Mouse (Mus musculus): ENCODE data around the gene Tnni3k. TPM values are rescaled to one million over a fixed set of nuclear protein-coding genes. Genes with fewer than 3 reads are reported as not detected.

The Tnni3k gene
- polyA plus RNA-seq, 1 experiment from 2014 or later: 0.09 TPM

- Histone ChIP-seq H3K27ac (no peak overlapping the region), H3K4me2 (replicated peaks) (no peak overlapping the region), H3K9me3 (no peaks in the 10 kb centered on the region), H3K9ac (no peak overlapping the region), H3K4me1 (no peaks in the 10 kb centered on the region), H3K27me3 (no peaks in the 10 kb centered on the region), H3K36me3 (no peaks in the 10 kb centered on the region), H3K4me3 (no peak overlapping the region)
- WGBS: 41% methylated on average over 2 of the region's 2 CpGs
- no peak for ATAC-seq (ENCODE audit: insufficient number of reproducible peaks, insufficient read depth, low FRiP score, low TSS enrichment)
These were observed 175.7 kb downstream of the Tnni3k start for GRCm38 (mm10) chr3:154879515-154879914.

GRCm38 (mm10) chr3:154879080-154879479, 176.1 kb downstream of the Tnni3k start:
- no peaks in the 10 kb centered on the region for H3K4me1 ChIP-seq
- no peak overlapping the region for H3K4me3 ChIP-seq
- H3K4me2 ChIP-seq (replicated peaks): no peak overlapping the region
- no peak overlapping the region for H3K27ac ChIP-seq
- WGBS: 95% methylated on average over 1 of the region's 1 CpGs
- ATAC-seq (ENCODE audit: insufficient number of reproducible peaks, insufficient read depth, low FRiP score, low TSS enrichment): no peak
- H3K9ac ChIP-seq: no peak overlapping the region
- H3K27me3 ChIP-seq: no peaks in the 10 kb centered on the region
- no peaks in the 10 kb centered on the region for H3K9me3 ChIP-seq
- no peaks in the 10 kb centered on the region for H3K36me3 ChIP-seq

- no peak for ATAC-seq (ENCODE audit: insufficient number of reproducible peaks, insufficient read depth, low FRiP score, low TSS enrichment)
- H3K4me1 ChIP-seq: no peaks in the 10 kb centered on the region
- H3K9ac ChIP-seq: no peak overlapping the region
- no peaks in the 10 kb centered on the region for H3K36me3 ChIP-seq
- H3K27me3 ChIP-seq: no peaks in the 10 kb centered on the region
- 84% methylated on average over 4 of the region's 4 CpGs for WGBS
- H3K9me3 ChIP-seq: no peaks in the 10 kb centered on the region
- no peak overlapping the region for H3K27ac ChIP-seq
- H3K4me3 ChIP-seq: no peak overlapping the region
- no peak overlapping the region for H3K4me2 ChIP-seq (replicated peaks)
These were observed 186.4 kb downstream of the Tnni3k start for GRCm38 (mm10) chr3:154868807-154869206.

- Histone ChIP-seq H3K9me3 (no peaks in the 10 kb centered on the region), H3K4me1 (no peaks in the 10 kb centered on the region), H3K27me3 (no peaks in the 10 kb centered on the region), H3K4me3 (no peak overlapping the region), H3K27ac (no peak overlapping the region), H3K36me3 (no peaks in the 10 kb centered on the region), H3K4me2 (replicated peaks) (no peak overlapping the region), H3K9ac (no peak overlapping the region)
- ATAC-seq (ENCODE audit: insufficient number of reproducible peaks, insufficient read depth, low FRiP score, low TSS enrichment): no peak
- WGBS: 81% methylated on average over 6 of the region's 6 CpGs
These were observed 193.3 kb downstream of the Tnni3k start for GRCm38 (mm10) chr3:154861921-154862320.

GRCm38 (mm10) chr3:154859721-154860120, 195.5 kb downstream of the Tnni3k start:
- no peak overlapping the region for H3K9ac ChIP-seq
- WGBS: 57% methylated on average over 3 of the region's 3 CpGs
- no peak for ATAC-seq (ENCODE audit: insufficient number of reproducible peaks, insufficient read depth, low FRiP score, low TSS enrichment)
- H3K4me1 ChIP-seq: no peaks in the 10 kb centered on the region
- H3K9me3 ChIP-seq: no peaks in the 10 kb centered on the region
- H3K27me3 ChIP-seq: no peaks in the 10 kb centered on the region
- no peak overlapping the region for H3K4me2 ChIP-seq (replicated peaks)
- no peak overlapping the region for H3K27ac ChIP-seq
- no peaks in the 10 kb centered on the region for H3K36me3 ChIP-seq
- no peak overlapping the region for H3K4me3 ChIP-seq

- no peaks in the 10 kb centered on the region for H3K36me3 ChIP-seq
- H3K4me1 ChIP-seq: no peaks in the 10 kb centered on the region
- H3K27ac ChIP-seq: no peak overlapping the region
- no peak overlapping the region for H3K4me2 ChIP-seq (replicated peaks)
- no peak for ATAC-seq (ENCODE audit: insufficient number of reproducible peaks, insufficient read depth, low FRiP score, low TSS enrichment)
- no peak overlapping the region for H3K9ac ChIP-seq
- H3K9me3 ChIP-seq: no peaks in the 10 kb centered on the region
- no peak overlapping the region for H3K4me3 ChIP-seq
- WGBS: 27% methylated on average over 6 of the region's 6 CpGs
- no peaks in the 10 kb centered on the region for H3K27me3 ChIP-seq
These were observed 201.9 kb downstream of the Tnni3k start for GRCm38 (mm10) chr3:154853257-154853656.

- no peak overlapping the region for H3K27ac ChIP-seq
- ATAC-seq (ENCODE audit: insufficient number of reproducible peaks, insufficient read depth, low FRiP score, low TSS enrichment): no peak
- H3K36me3 ChIP-seq: no peaks in the 10 kb centered on the region
- no peak overlapping the region for H3K4me3 ChIP-seq
- WGBS: 84% methylated on average over 3 of the region's 3 CpGs
- H3K9me3 ChIP-seq: no peaks in the 10 kb centered on the region
- no peaks in the 10 kb centered on the region for H3K4me1 ChIP-seq
- no peak overlapping the region for H3K4me2 ChIP-seq (replicated peaks)
- H3K27me3 ChIP-seq: no peaks in the 10 kb centered on the region
- no peak overlapping the region for H3K9ac ChIP-seq
These were observed 202.9 kb downstream of the Tnni3k start for GRCm38 (mm10) chr3:154852281-154852680.

GRCm38 (mm10) chr3:154842247-154842646, 213.0 kb downstream of the Tnni3k start:
- no peak overlapping the region for H3K4me2 ChIP-seq (replicated peaks)
- no peak overlapping the region for H3K4me3 ChIP-seq
- WGBS: 89% methylated on average over 7 of the region's 7 CpGs
- no peaks in the 10 kb centered on the region for H3K36me3 ChIP-seq
- H3K4me1 ChIP-seq: no peaks in the 10 kb centered on the region
- no peaks in the 10 kb centered on the region for H3K27me3 ChIP-seq
- no peak for ATAC-seq (ENCODE audit: insufficient number of reproducible peaks, insufficient read depth, low FRiP score, low TSS enrichment)
- no peak overlapping the region for H3K9ac ChIP-seq
- no peaks in the 10 kb centered on the region for H3K9me3 ChIP-seq
- H3K27ac ChIP-seq: no peak overlapping the region

GRCm38 (mm10) chr3:154841076-154841475, 214.1 kb downstream of the Tnni3k start:
- Histone ChIP-seq H3K27me3 (no peaks in the 10 kb centered on the region), H3K9me3 (no peaks in the 10 kb centered on the region), H3K9ac (no peak overlapping the region), H3K4me3 (no peak overlapping the region), H3K27ac (no peak overlapping the region), H3K4me1 (no peaks in the 10 kb centered on the region), H3K36me3 (no peaks in the 10 kb centered on the region), H3K4me2 (replicated peaks) (no peak overlapping the region)
- 33% methylated on average over 1 of the region's 1 CpGs for WGBS
- ATAC-seq (ENCODE audit: insufficient number of reproducible peaks, insufficient read depth, low FRiP score, low TSS enrichment): no peak

- Histone ChIP-seq H3K27me3 (no peaks in the 10 kb centered on the region), H3K4me3 (no peak overlapping the region), H3K9ac (no peak overlapping the region), H3K4me2 (replicated peaks) (no peak overlapping the region), H3K9me3 (no peaks in the 10 kb centered on the region), H3K27ac (no peak overlapping the region), H3K36me3 (no peaks in the 10 kb centered on the region), H3K4me1 (no peaks in the 10 kb centered on the region)
- no peak for ATAC-seq (ENCODE audit: insufficient number of reproducible peaks, insufficient read depth, low FRiP score, low TSS enrichment)
- WGBS: 91% methylated on average over 11 of the region's 11 CpGs
These were observed 217.3 kb downstream of the Tnni3k start for GRCm38 (mm10) chr3:154837861-154838260.

GRCm38 (mm10) chr3:154836137-154836536, 219.1 kb downstream of the Tnni3k start:
- H3K36me3 ChIP-seq: no peaks in the 10 kb centered on the region
- ATAC-seq (ENCODE audit: insufficient number of reproducible peaks, insufficient read depth, low FRiP score, low TSS enrichment): no peak
- no peak overlapping the region for H3K4me3 ChIP-seq
- no peak overlapping the region for H3K4me2 ChIP-seq (replicated peaks)
- no peaks in the 10 kb centered on the region for H3K9me3 ChIP-seq
- H3K27ac ChIP-seq: no peak overlapping the region
- WGBS: 78% methylated on average over 3 of the region's 3 CpGs
- no peaks in the 10 kb centered on the region for H3K4me1 ChIP-seq
- H3K27me3 ChIP-seq: no peaks in the 10 kb centered on the region
- H3K9ac ChIP-seq: no peak overlapping the region

- Histone ChIP-seq H3K4me3 (no peak overlapping the region), H3K27me3 (no peaks in the 10 kb centered on the region), H3K4me2 (replicated peaks) (no peak overlapping the region), H3K4me1 (no peaks in the 10 kb centered on the region), H3K36me3 (no peaks in the 10 kb centered on the region), H3K9ac (no peak overlapping the region), H3K9me3 (no peaks in the 10 kb centered on the region), H3K27ac (no peak overlapping the region)
- WGBS: 60% methylated on average over 9 of the region's 9 CpGs
- ATAC-seq (ENCODE audit: insufficient number of reproducible peaks, insufficient read depth, low FRiP score, low TSS enrichment): no peak
These were observed 220.8 kb downstream of the Tnni3k start for GRCm38 (mm10) chr3:154834373-154834772.

GRCm38 (mm10) chr3:154825739-154826138, 229.5 kb downstream of the Tnni3k start:
- Histone ChIP-seq H3K4me1 (no peaks in the 10 kb centered on the region), H3K9me3 (no peaks in the 10 kb centered on the region), H3K4me2 (replicated peaks) (no peak overlapping the region), H3K27ac (no peak overlapping the region), H3K36me3 (no peaks in the 10 kb centered on the region), H3K27me3 (no peaks in the 10 kb centered on the region), H3K9ac (no peak overlapping the region), H3K4me3 (no peak overlapping the region)
- WGBS: 81% methylated on average over 3 of the region's 3 CpGs
- no peak for ATAC-seq (ENCODE audit: insufficient number of reproducible peaks, insufficient read depth, low FRiP score, low TSS enrichment)
